Mouse (Mus musculus) liver, embryonic 14.5 days (tissue): ENCODE measurements around the gene Atp7b. TPM values are rescaled to one million over a fixed set of nuclear protein-coding genes. Genes with fewer than 3 reads are reported as not detected.

ENCODE experiments used
- ATAC-seq: fragments of 200-750 bp; cut with Nextera tagmentation; 2 replicates; pipeline ENCODE4 v1.8.0; 2017; ENCODE audit warnings: moderate number of reproducible peaks, mild to moderate bottlenecking, moderate library complexity; ENCODE audit not compliant: insufficient read depth
- DNase-seq, 3 experiments: peaks; one replicate each; pipeline ENCODE4 v3.0.0-alpha.2; 2012 to 2013; ENCODE audit warnings: low read depth in 3 of 3, low spot score in 3 of 3
- H3K27ac ChIP-seq: fragments of 300-500 bp; sonication (generic); 2 replicates; pipeline ENCODE4 v1.5.1; 2014; ENCODE audit warnings: moderate library complexity, mild to moderate bottlenecking, control low read depth, inconsistent platforms
- H3K27me3 ChIP-seq: fragments of 300-500 bp; sonication (generic); 2 replicates; pipeline ENCODE4 v1.6.1; 2014; ENCODE audit warnings: mild to moderate bottlenecking, low read length, moderate library complexity; ENCODE audit not compliant: control insufficient read depth, insufficient read depth
- H3K36me3 ChIP-seq: fragments of 300-500 bp; sonication (generic); replicated peaks from 2 replicates; pipeline ENCODE4 v1.6.1; 2014; ENCODE audit warnings: low read depth; ENCODE audit not compliant: control insufficient read depth, insufficient read depth
- H3K4me1 ChIP-seq, 2 experiments: fragments of 200-500 bp in 1 of 2; fragments of 300-500 bp in 1 of 2; sonication (generic) in 1 of 2; replicated peaks; 2 replicates each; pipeline ENCODE4 v1.6.1; 2012 to 2014; ENCODE audit warnings: antibody characterized with exemption in 1 of 2, inconsistent platforms in 1 of 2, low read length in 1 of 2; ENCODE audit not compliant: control insufficient read depth in 2 of 2, insufficient read depth in 2 of 2
- H3K4me2 ChIP-seq: fragments of 300-500 bp; sonication (generic); 2 replicates; pipeline ENCODE4 v1.6.1; 2014; ENCODE audit warnings: low read depth, mild to moderate bottlenecking, control low read depth, moderate library complexity
- H3K4me3 ChIP-seq, 2 experiments: fragments of 200-500 bp in 1 of 2; fragments of 300-500 bp in 1 of 2; sonication (generic) in 1 of 2; 2 replicates each; pipeline ENCODE4 v1.5.1; 2012 to 2014; ENCODE audit warnings: low read depth in 2 of 2, low read length in 2 of 2, mild to moderate bottlenecking in 2 of 2, control low read depth in 1 of 2, inconsistent platforms in 1 of 2, moderate library complexity in 1 of 2; ENCODE audit not compliant: insufficient read depth in 1 of 2
- H3K9ac ChIP-seq: fragments of 300-500 bp; sonication (generic); replicated peaks from 2 replicates; pipeline ENCODE4 v1.6.1; 2014; ENCODE audit warnings: mild to moderate bottlenecking, control low read depth, moderate library complexity
- H3K9me3 ChIP-seq: fragments of 300-500 bp; sonication (generic); 2 replicates; pipeline ENCODE4 v1.6.1; 2016; ENCODE audit warnings: low read length, mixed read lengths; ENCODE audit not compliant: control insufficient read depth
- CTCF ChIP-seq: IDR thresholded peaks from 2 replicates; pipeline ENCODE4 v1.5.1; 2016; ENCODE audit warnings: antibody characterized with exemption, low read depth, control low read depth
- EP300 ChIP-seq: IDR thresholded peaks from 2 replicates; pipeline ENCODE4 v1.6.1; 2016; ENCODE audit warnings: antibody characterized with exemption, low read depth
- WGBS: fragments of 180-500 bp; shearing (Covaris S2); extraction: QIAGEN DNeasy Blood & Tissue Kit; methylation state at CpG from one replicate; pipeline ENCODE4 v1.1.7; 2014; ENCODE audit not compliant: insufficient replicate concordance; 5-methylcytosine and 5-hydroxymethylcytosine counted together
- polyA plus RNA-seq, 2 experiments: library from polyadenylated mRNA; depleted of rRNA in 1 of 2; stranded (reverse) in 1 of 2; unstranded in 1 of 2; fragments of >200 nt; fragmentation: Nextera tagmentation in 1 of 2; extraction: Ambion mirVana in 1 of 2; gene quantifications; 2 replicates each; pipeline versions ENCODE4 v1.2.1 to v1.2.3; 2012 to 2014

Atp7b gene
- polyA plus RNA-seq, 2 experiments, result 9.4 to 10.4 TPM

- H3K9ac ChIP-seq, result no peak overlapping the region
- TF ChIP-seq CTCF, result peak; percentile 70
- TF ChIP-seq EP300, result no peak
- no peaks in the 10 kb centered on the region for H3K27me3 ChIP-seq
- no peak for ATAC-seq
- H3K36me3 ChIP-seq, result peaks cover 2% of the 10 kb centered on the region; the same call in 1 of the 2 replicates
- no peaks in the 10 kb centered on the region for H3K4me1 ChIP-seq
- no peaks in the 10 kb centered on the region for H3K9me3 ChIP-seq
- no peak overlapping the region for H3K4me2 ChIP-seq
- 32% methylated on average over 6 of the region's 6 CpGs for WGBS
- peak in 1 of 3 experiments; percentile 1 for DNase-seq
- H3K4me3 ChIP-seq, result no peak overlapping the region
- no peak overlapping the region for H3K27ac ChIP-seq
Observed at GRCm38 (mm10) chr8:21992184-21992583, 67.9 kb downstream of the Atp7b start.

GRCm38 (mm10) chr8:21981664-21982337, 78.3 kb downstream of the Atp7b start:
- TF ChIP-seq CTCF (peak; percentile 28; the same call in 1 of the 2 replicates), EP300 (no peak)
- H3K27me3 ChIP-seq, result no peaks in the 10 kb centered on the region
- no peak overlapping the region for H3K4me3 ChIP-seq
- no peak overlapping the region for H3K9ac ChIP-seq
- no peaks in the 10 kb centered on the region for H3K9me3 ChIP-seq
- no peak for ATAC-seq
- 56% methylated on average over 8 of the region's 8 CpGs for WGBS
- no peaks in the 10 kb centered on the region for H3K4me1 ChIP-seq
- DNase-seq, result no peak
- H3K36me3 ChIP-seq, result no peaks in the 10 kb centered on the region
- H3K27ac ChIP-seq, result no peak overlapping the region
- no peak overlapping the region for H3K4me2 ChIP-seq

- TF ChIP-seq EP300, result no peak
- H3K36me3 ChIP-seq, result no peaks in the 10 kb centered on the region
- no peak overlapping the region for H3K27ac ChIP-seq
- no peak overlapping the region for H3K9ac ChIP-seq
- H3K27me3 ChIP-seq, result no peaks in the 10 kb centered on the region
- H3K4me1 ChIP-seq, result no peaks in the 10 kb centered on the region
- 45% methylated on average over 4 of the region's 4 CpGs for WGBS
- DNase-seq (no peak), ATAC-seq (no peak)
- H3K9me3 ChIP-seq, result no peaks in the 10 kb centered on the region
- no peak overlapping the region for H3K4me2 ChIP-seq
- no peak overlapping the region for H3K4me3 ChIP-seq
Observed at GRCm38 (mm10) chr8:21978193-21978592, 81.9 kb downstream of the Atp7b start.

GRCm38 (mm10) chr8:21969475-21969874, 90.6 kb downstream of the Atp7b start, which contains the start of gene Ccdc70:
Gene Ccdc70 (plus strand): TSS chr8:21969775.
- DNase-seq, result no peak
- H3K36me3 ChIP-seq, result no peaks in the 10 kb centered on the region
- no peak within 1 kb of the TSS for H3K9ac ChIP-seq
- H3K27ac ChIP-seq, result no peak within 1 kb of the TSS
- no peak for TF ChIP-seq EP300
- TF ChIP-seq CTCF, result no peak
- H3K4me3 ChIP-seq, result no peak within 1 kb of the TSS
- no peak within 1 kb of the TSS for H3K4me2 ChIP-seq
- H3K27me3 ChIP-seq, result no peaks in the 10 kb centered on the region
- ATAC-seq, result no peak
- H3K9me3 ChIP-seq, result no peaks in the 10 kb centered on the region
- no peaks in the 10 kb centered on the region for H3K4me1 ChIP-seq
- 66% methylated on average over 3 of the region's 3 CpGs for WGBS

GRCm38 (mm10) chr8:21966646-21967045, 93.5 kb downstream of the Atp7b start:
- Histone ChIP-seq H3K27ac (no peak overlapping the region), H3K36me3 (no peaks in the 10 kb centered on the region), H3K27me3 (no peaks in the 10 kb centered on the region), H3K9ac (no peak overlapping the region), H3K9me3 (no peaks in the 10 kb centered on the region), H3K4me3 (no peak overlapping the region), H3K4me2 (no peak overlapping the region), H3K4me1 (no peaks in the 10 kb centered on the region)
- DNase-seq (no peak), ATAC-seq (no peak)
- WGBS, result 44% methylated on average over 1 of the region's 1 CpGs
- TF ChIP-seq EP300 (no peak), CTCF (no peak)
